Mouse (Mus musculus) T-helper 2 cell (primary cell): ENCODE results near the gene Mark3.

Experiments used
- in situ Hi-C: fragments of 300-600 bp; cut with MboI, MseI; formaldehyde crosslinking; loops from one replicate; pipeline ENCODE4 v1.15.1; 2025; ENCODE audit warnings: high pct_unique_total_duplicates

The Mark3 gene

DNA sequence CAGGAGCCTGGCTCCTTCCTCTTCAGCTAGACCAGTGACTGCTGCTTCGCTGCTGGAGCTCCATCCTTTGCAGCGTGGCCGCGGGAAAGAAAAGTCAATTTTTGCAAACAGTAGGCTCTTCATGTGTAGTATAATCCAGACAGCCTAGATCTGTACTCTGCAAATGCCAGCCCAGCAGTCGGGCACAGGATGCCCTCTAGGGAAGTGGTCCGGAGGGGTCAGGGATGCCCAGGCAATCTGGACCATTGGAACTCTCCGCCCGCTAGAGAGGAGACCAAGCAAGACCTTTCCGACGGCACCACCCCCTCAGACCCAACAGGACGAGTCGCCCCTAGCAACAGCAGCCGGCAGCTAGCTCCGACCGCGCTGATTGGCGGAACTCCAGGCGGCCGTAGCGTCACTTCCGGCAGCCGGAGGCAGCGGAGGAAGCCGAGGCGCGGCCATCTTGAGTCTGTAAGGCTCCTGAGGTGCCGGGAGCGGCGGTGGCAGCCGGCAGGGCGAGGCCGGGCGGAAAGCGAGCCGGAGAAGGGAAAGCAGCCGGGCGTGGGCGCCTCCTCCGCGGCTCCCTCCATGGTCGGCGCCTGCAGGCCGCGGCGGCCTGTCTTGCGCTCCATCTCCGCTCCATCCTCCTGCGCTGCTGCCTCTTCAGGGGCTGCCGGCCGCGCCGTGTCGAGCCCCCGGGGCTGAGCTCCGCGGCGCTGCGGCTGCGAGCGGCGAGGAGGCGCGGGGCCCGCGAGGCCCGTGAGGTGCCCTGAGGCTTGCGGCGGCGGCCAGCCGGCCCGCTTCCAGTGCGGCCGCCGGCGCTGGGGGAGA is at the start of gene Mark3:
TSS of gene Mark3 (plus strand) at position 450 of the 813 bp plus-strand sequence.
- in situ Hi-C loops: no loop called here

GRCm38 (mm10) chr12:111524883-111525282 is 49.4 kb upstream of the Mark3 start:
- in situ Hi-C loops: no loop called here

GRCm38 (mm10) chr12:111527643-111528281 is 46.6 kb upstream of the Mark3 start:
- in situ Hi-C loops: no loop called here

DNA sequence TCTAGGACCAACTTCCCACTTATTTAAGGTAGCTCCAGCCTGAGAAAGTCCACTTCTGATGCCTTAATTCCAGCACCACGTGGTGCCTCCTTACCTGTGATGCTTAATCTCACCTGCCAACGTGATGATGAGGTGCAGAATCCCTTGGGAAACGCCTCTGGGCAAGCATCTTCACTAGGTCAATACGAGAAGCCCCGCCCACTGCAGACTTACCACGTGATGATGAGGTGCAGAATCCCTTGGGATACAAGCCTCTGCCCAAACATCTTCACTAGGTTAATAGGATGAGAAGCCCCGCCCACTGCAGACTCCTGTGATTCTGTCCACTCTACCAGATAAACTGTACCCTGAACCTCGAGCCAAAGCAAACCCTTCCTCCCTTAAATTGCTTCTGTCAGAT is 45.1 kb upstream of the Mark3 start:
- in situ Hi-C loops: no loop called here

DNA sequence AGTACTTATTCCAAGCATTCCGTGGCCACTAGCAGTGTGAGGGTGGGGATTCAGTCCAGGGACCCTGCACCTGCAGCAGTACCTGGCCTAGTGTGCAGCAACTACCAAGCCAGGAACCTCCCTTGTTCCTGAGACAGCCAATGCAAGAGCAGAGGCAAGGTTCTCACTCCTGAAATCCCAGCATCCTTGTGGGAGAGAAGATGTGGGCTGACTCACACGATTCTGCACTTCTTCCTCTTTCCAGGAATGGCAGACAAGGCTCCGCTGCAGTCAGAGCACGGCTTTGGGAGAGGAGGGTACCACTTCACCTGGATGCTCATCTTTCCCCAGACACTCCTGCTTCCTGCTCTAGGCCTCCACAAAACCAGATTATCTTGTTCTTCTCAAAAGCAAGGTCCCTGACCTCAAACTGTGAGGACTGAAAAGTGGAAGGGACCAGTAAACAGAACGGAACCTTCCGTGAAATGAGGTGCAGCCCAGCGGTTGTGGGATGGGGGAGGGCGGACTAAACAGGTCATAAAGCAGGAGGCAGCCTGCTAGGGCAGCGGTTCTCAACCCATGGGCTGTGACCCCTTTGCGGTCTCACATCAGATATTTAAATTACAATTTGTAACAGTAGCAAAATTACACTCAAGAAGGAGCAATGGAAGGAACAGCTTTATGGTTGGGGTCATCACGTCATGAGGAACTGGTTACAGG is 41.1 kb upstream of the Mark3 start:
- in situ Hi-C loops: loop anchor here (10.0 kb wide), 1 partner anchor 838 kb away; no protein-coding TSS in a partner anchor

GRCm38 (mm10) chr12:111535281-111535680 is 39.0 kb upstream of the Mark3 start:
- in situ Hi-C loops: loop anchor here (10.0 kb wide), 1 partner anchor 840 kb away; no protein-coding TSS in a partner anchor

DNA sequence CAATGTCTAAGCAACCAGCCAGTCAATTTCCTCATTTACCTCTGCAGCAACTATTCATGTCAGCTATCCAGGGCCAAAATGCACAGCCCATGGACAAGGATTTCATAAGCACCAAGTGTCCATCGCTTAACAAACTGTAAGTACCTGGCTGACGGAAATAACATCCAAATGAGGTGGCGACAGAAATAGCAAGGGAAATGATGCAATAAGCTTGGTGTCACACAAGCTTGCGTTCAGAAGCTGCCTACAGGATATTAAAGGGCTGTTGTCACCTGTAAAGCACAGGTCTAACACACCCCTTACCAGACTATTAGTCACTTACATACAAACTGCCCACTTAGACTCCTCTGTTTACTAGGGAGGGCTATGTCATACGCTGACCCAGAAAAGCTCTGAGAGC is 38.6 kb upstream of the Mark3 start:
- in situ Hi-C loops: loop anchor here (10.0 kb wide), 1 partner anchor 841 kb away; no protein-coding TSS in a partner anchor

DNA sequence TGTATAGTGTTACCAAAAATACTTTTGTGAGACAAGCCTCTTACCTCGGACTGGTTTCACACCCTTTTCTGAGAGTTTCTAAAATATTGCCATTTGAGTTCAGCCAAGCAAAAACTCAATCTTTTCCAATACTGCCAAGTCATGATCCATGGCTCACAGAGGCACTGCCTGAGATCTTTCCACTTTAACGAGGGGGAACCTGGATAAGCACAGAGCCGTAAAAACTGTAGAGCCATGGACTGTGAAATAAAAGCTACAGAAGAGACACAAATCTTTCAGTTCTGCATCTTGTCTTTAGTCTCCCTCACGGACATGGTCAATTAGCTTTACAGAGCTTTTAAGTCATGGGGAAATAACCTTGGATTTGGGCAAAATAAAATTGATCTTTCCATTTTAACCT is 37.6 kb upstream of the Mark3 start:
- in situ Hi-C loops: loop anchor here (10.0 kb wide), 1 partner anchor 842 kb away; no protein-coding TSS in a partner anchor

DNA sequence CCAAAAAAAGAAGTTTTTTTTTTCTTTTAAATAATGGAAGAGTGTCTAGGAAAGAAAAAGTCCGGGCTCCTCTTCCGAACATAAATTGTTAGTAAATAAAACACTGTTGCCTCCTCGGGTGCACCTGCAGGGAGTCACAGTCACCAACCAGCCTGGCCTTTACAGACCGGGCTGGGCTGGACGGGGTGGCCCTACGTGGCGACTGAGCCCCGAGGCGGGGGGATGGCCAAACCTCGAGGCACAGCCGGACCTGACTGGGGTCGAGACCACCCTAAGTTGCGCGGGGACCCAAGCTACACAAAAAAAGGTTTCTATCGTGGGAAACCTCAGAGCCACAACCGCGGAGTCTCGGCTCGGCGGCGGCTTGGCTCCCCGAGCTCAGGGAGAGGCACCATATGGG is 37.0 kb upstream of the Mark3 start:
- in situ Hi-C loops: loop anchor here (10.0 kb wide), 1 partner anchor 843 kb away; no protein-coding TSS in a partner anchor

- in situ Hi-C loops: loop anchor here (10.0 kb wide), 1 partner anchor 843 kb away; no protein-coding TSS in a partner anchor
These were observed 36.5 kb upstream of the Mark3 start, which contains the start of gene Eif5 for GRCm38 (mm10) chr12:111537796-111538291. TSS of gene Eif5 (plus strand) at chr12:111538016.

DNA sequence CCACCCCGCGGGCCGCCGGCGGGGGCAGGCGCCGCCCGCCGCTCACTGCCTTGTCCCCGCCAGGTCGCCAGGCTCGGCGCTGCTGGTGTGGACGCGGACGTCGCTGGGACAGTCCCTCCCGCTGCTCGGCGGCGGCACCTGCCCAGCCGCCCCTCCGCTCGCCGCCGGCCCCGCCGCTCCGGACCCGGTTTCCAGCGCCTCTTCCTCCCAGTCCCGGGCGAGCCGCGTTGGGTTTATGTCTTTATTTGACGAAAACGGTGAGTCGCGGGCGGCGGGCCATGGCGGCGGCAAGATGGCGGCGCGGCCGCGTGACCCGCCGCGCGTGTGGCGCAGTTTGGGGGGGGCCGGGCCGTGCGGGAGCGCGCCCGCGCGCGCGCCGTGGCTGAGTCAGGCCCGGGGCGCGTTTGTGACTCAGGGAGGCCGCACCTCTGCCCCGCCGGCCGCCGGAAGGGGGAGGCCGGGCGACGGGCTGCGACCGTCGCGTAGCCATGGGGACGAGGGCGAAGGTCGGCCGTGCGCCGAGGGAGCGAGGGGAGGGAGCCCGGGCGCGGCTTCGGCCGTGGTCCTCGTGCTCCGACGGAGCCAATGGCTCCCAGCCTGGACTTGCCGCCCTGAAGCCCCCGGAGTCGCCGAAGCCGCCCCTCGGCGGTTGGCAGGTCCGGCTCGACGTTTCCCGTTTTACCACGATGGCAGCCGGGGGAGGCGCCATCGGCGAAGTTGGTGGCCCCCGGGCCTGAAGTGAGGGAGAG is 35.9 kb upstream of the Mark3 start:
- in situ Hi-C loops: loop anchor here (10.0 kb wide), 1 partner anchor 844 kb away; no protein-coding TSS in a partner anchor

DNA sequence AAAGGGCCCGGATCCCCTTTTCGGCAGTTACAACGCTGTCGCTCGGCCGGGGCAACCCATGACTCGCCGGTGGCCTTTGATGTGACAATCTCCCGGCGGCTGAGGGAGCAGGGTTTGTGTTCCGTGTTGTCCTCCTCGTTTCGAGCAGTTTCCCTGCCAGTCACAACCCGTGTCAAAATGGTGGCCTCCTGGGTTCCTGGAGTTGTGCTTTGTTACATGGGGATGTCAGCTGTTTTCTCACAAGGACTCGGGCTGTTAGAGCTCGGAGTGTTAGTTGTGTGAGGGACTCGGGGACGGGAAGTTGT is 35.3 kb upstream of the Mark3 start:
- in situ Hi-C loops: loop anchor here (10.0 kb wide), 1 partner anchor 844 kb away; no protein-coding TSS in a partner anchor

DNA sequence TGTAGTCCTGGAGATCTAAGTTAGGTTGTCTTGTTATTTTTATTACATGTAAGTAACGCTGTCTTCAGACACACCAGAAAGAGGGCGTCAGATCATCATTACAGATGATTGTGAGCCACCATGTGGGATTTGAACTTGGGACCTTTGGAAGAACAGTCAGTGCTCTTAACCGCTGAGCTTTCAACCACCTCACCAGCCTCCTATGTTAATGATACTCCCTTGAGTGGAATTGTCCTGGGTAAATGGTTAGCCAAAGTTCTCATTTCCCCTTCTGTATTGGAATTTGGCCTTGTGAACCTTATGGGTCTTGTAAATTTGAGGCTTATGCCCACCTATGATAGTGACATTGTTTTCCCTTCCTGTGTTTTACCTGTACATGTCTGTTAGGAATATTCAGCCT is 27.3 kb upstream of the Mark3 start:
- in situ Hi-C loops: no loop called here

DNA sequence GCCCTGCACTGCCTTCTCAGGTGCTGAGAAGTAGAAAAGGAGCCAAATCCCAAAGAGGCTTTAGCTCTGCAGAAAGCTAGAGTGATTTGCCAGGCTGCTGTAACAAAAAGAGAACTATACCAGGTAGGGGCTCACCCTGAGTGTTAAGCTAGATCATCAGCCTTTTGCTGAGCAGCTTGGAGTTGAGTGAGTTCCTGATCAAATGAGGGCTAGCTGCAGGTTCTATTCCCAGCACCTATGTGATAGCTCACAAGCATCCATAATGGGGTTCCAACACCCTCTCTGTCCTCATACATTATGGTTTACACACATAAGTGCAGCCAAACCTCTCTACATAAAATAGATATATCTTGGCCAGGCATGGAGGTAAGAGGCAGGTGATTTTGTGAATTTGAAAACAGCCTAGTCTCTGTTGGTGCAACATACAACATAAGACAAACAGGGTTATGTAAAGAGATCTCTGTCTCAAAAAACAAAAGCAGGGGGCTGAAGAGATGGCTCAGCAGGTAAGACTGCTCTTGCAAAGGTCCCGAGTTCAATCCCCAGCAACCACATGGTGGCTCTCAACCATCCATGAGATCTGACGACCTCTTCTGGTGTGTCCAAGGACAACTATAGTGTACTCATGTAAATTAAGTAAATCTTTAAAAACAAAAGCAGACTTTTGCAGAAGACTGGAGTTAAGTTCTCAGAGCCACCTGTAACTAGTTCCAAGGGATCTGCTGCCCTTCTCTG is 25.6 kb upstream of the Mark3 start:
- in situ Hi-C loops: no loop called here

DNA sequence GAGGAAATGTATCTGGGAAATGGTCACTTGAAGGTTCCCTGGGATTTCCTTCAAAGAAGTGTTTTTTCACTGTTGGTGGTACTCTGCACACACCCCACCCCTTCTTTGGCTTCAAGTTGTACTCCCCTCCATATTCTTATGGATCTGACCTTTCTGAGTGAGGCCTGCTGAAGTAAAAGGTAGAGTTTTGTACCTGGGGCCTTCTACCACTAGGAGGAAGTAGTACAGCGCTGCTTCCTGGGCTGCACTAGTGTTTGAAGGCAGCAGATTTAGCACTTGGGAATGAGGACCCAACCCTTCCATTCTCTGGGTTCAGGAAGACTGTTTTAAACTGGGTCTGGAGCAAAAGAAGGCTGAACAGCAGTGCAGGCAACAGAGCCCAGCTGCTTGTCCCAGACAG is 23.6 kb upstream of the Mark3 start:
- in situ Hi-C loops: no loop called here

DNA sequence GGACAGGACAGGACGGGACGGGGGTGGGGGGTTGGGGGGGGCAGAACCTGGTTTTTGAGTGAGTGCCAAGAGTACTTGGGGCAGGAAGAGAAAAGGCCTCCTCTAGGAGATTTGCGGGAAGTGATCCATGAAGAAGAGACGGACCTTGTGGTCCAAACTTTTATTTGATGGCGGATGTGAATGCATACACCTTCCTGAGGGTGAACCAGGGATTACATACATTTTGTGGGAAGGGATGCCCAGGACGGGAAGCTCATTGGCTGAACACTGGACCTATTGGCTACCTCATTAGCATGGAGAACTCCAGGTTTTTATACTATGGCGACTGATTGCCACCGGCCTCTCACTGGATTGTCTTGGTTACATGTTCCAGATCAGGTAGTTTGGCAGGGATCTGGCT is 22.0 kb upstream of the Mark3 start:
- in situ Hi-C loops: no loop called here

DNA sequence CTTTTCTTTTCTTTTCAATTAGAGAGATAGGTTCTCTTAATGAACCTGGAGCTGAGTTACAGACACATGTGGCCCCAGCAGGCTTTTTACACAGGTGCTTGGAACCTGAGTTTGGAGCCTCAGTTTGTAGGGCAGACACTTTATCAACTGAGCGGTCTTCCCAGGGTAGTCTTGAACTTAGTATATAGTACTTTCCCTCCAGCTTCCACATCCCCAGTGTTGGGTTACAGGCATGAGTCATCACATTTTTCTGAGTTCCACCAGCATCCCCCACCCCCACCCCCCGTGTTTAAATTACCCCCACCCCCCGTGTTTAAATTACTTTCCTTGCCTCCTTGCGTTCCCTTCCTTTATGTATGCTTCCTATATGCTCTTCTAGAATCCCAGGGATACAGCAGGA is 19.0 kb upstream of the Mark3 start:
- in situ Hi-C loops: loop anchor here (5.0 kb wide), 1 partner anchor 107 kb away; no protein-coding TSS in a partner anchor

DNA sequence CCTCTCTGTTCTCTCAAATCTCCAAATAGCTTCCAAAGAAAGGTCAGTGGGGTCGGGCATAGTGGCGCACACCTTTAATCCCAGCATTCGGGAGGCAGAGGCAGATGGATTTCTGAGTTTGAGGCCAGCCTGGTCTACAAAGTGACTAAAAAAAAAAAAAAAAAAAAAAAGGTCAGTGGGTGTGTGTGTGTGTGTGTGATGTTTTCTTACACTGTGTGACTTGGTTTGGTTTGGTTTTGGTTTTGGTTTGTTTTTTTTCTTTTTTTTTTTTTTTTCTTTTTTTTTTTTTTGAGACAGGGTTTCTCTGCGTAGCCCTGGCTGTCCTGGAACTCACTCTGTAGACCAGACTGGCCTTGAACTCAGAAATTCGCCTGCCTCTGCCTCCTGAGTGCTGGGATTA is 18.4 kb upstream of the Mark3 start:
- in situ Hi-C loops: loop anchor here (5.0 kb wide), 1 partner anchor 106 kb away; no protein-coding TSS in a partner anchor

DNA sequence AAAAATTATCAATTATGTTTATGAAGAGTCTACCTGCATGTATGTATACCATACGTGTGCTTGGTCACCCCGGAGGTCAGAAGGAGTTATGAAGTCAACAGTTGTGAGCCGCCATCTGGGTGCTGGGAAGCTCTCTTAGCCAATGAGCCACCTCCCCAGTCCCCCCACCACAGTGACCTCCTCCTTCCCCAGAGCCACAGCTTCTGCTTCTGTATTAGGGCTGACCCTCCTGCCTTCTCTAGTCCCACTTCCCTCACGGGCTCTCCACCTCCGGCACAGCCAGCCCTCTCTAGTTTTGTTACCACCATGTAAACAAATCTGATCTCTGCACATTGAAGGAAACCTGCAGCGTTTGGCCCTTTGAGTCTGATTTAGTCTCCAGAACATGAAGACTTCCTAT is 16.8 kb upstream of the Mark3 start:
- in situ Hi-C loops: loop anchor here (5.0 kb wide), 1 partner anchor 105 kb away; no protein-coding TSS in a partner anchor

GRCm38 (mm10) chr12:111558655-111559054 is 15.7 kb upstream of the Mark3 start:
- in situ Hi-C loops: loop anchor here (5.0 kb wide), 1 partner anchor 104 kb away; no protein-coding TSS in a partner anchor
